Mouse (Mus musculus) midbrain, embryonic 14.5 days (tissue): ENCODE results near the gene Mpp2. TPM values are rescaled to one million over a fixed set of nuclear protein-coding genes. Genes with fewer than 3 reads are reported as not detected.

ENCODE experiments used
- ATAC-seq: fragments of 200-750 bp; cut with Nextera tagmentation; 2 replicates; pipeline ENCODE4 v1.8.0; 2017; ENCODE audit warnings: moderate number of reproducible peaks, moderate library complexity; ENCODE audit not compliant: low FRiP score, low TSS enrichment
- DNase-seq: peaks from one replicate; pipeline ENCODE4 v3.0.0-alpha.2; 2015
- H3K27ac ChIP-seq: fragments of 300-500 bp; sonication (generic); replicated peaks from 2 replicates; pipeline ENCODE4 v1.5.1; 2014; ENCODE audit warnings: mild to moderate bottlenecking, low read depth, low read length, moderate library complexity
- H3K27me3 ChIP-seq: fragments of 300-500 bp; sonication (generic); 2 replicates; pipeline ENCODE4 v1.6.1; 2014; ENCODE audit warnings: low read length, control low read depth, mixed read lengths; ENCODE audit not compliant: control insufficient read depth, insufficient read depth
- H3K36me3 ChIP-seq: fragments of 300-500 bp; sonication (generic); 2 replicates; pipeline ENCODE4 v1.6.1; 2014; ENCODE audit warnings: low read length, control low read depth; ENCODE audit not compliant: control insufficient read depth, insufficient read depth
- H3K4me1 ChIP-seq: fragments of 300-500 bp; sonication (generic); 2 replicates; pipeline ENCODE4 v1.6.1; 2014; ENCODE audit warnings: mild to moderate bottlenecking, antibody characterized with exemption, low read length, control low read depth; ENCODE audit not compliant: control insufficient read depth, insufficient read depth
- H3K4me2 ChIP-seq: fragments of 300-500 bp; sonication (generic); 2 replicates; pipeline ENCODE4 v1.6.1; 2014; ENCODE audit warnings: mild to moderate bottlenecking, low read length, moderate library complexity
- H3K4me3 ChIP-seq: fragments of 300-500 bp; sonication (generic); replicated peaks from 2 replicates; pipeline ENCODE4 v1.5.1; 2014; ENCODE audit warnings: low read depth, low read length
- H3K9ac ChIP-seq: fragments of 300-500 bp; sonication (generic); replicated peaks from 2 replicates; pipeline ENCODE4 v1.6.1; 2014; ENCODE audit warnings: mild to moderate bottlenecking, low read length, moderate library complexity
- H3K9me3 ChIP-seq: fragments of 300-500 bp; sonication (generic); 2 replicates; pipeline ENCODE4 v1.6.1; 2016; ENCODE audit warnings: low read length, control low read depth, mixed read lengths; ENCODE audit not compliant: control insufficient read depth
- WGBS: fragments of 180-500 bp; shearing (Covaris S2); extraction: QIAGEN DNeasy Blood & Tissue Kit; methylation state at CpG from one replicate; pipeline ENCODE4 v1.1.7; 2014; 5-methylcytosine and 5-hydroxymethylcytosine counted together
- polyA plus RNA-seq: library from polyadenylated mRNA; unstranded; fragments of >200 nt; fragmentation: Nextera tagmentation; extraction: Ambion mirVana; gene quantifications from 2 replicates; pipeline ENCODE4 v1.2.1, GENCODE M21; 2014

Mpp2 gene
- polyA plus RNA-seq, 1 experiment from 2014 or later: 22.5 TPM

GRCm38 (mm10) chr11:102027361-102028017, 60.8 kb downstream of the Mpp2 start:
- Histone ChIP-seq H3K4me1 (peaks cover 27% of the 10 kb centered on the region), H3K9ac (peak overlapping the region; percentile 84), H3K4me3 (peak overlapping the region; percentile 68), H3K27ac (peak overlapping the region; percentile 91), H3K36me3 (peaks cover 4% of the 10 kb centered on the region; the same call in 1 of the 2 replicates), H3K9me3 (no peaks in the 10 kb centered on the region), H3K4me2 (peak overlapping the region; percentile 64), H3K27me3 (no peaks in the 10 kb centered on the region)
- 2% methylated on average over 12 of the region's 12 CpGs for WGBS
- ATAC-seq: peak; percentile 44
- peak; percentile 77 for DNase-seq

DNA sequence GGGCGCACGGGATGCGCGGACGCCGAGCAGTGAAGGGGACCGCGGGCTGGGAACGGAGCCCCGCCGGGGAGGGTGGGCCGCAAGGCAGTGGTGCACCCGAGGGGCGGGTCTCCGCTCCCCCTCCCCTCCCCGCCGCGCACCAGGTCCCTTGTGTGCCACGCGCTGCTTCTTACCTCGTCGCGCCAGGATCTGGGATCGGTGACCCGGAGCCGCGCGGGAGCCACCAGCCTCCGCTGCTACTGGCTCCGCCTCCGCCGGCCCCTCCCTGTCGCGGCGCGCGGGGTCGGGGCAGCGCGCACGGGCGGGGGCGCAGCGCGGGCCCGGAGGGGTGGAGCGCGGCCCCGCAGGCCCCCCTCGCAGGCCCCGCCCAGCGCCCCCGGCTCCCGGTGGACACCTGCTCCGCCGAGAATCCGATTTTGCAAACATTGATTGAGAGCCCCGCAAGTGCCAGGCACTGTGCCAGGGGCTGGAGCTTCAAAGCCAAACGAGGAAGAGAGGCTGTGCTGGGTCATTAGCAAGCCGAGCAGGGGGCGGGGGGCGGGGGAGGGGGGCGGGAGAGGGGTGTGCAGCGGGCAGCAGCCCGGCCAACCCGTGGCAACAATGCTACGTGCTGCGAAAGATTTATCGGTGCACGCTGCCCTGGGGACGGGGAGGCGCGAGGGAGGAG, 61.5 kb downstream of the Mpp2 start:
- peaks cover 9% of the 10 kb centered on the region for H3K36me3 ChIP-seq
- H3K4me1 ChIP-seq: peaks cover 27% of the 10 kb centered on the region
- under 1% methylated on average over 45 of the region's 73 CpGs for WGBS
- peak overlapping the region; percentile 84 for H3K9ac ChIP-seq
- no peaks in the 10 kb centered on the region for H3K9me3 ChIP-seq
- ATAC-seq: peak; percentile 89
- DNase-seq: peak; percentile 93
- peak overlapping the region; percentile 64 for H3K4me2 ChIP-seq
- H3K27ac ChIP-seq: peak overlapping the region; percentile 91
- peak overlapping the region; percentile 68 for H3K4me3 ChIP-seq
- no peaks in the 10 kb centered on the region for H3K27me3 ChIP-seq

DNA sequence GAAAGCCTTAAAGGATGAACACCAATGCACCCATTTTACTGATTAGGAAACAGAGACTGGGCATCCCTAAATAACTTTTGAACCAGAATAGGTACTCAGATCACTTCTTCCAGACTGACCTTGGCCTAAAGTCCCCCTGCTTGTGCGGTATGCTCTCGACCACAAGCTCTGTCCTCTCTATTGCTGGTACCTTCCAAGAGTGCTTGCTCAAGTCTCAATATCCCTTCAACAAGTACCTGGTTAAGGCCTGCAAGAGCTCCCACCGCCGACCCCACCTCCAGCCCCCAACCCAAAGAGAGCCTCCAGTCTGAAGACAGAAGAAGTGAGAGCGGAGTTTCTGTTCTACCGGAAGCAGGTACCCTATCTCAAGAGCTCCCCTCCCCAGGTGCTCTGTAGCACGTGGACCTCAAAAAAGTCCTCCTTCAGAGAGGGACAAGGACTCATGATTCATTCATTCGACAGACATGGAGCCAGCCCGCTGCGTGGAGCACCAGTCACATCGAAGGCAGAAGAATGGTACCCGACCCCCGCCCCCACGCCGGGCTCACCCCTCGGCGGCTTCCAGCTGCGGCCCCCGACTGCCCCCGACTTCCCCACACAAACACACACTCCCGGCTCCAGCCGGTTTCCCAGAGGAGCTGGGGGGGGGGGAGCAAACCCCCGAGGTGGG, 62.2 kb downstream of the Mpp2 start:
- H3K4me3 ChIP-seq: peak overlapping the region; percentile 68
- DNase-seq (peak; percentile 71), ATAC-seq (peak; percentile 7; the same call in 1 of the 2 replicates)
- H3K4me1 ChIP-seq: peaks cover 27% of the 10 kb centered on the region
- H3K27ac ChIP-seq: peak overlapping the region; percentile 91
- peak overlapping the region; percentile 84 for H3K9ac ChIP-seq
- no peaks in the 10 kb centered on the region for H3K27me3 ChIP-seq
- peak overlapping the region; percentile 64 for H3K4me2 ChIP-seq
- H3K9me3 ChIP-seq: no peaks in the 10 kb centered on the region
- WGBS: 2% methylated on average over 22 of the region's 23 CpGs
- H3K36me3 ChIP-seq: peaks cover 14% of the 10 kb centered on the region

- H3K9ac ChIP-seq: peak overlapping the region; percentile 36; the same call in 1 of the 2 replicates
- 37% methylated on average over 7 of the region's 7 CpGs for WGBS
- H3K4me2 ChIP-seq: peak overlapping the region; percentile 64
- H3K4me3 ChIP-seq: peak overlapping the region; percentile 68
- DNase-seq (no peak), ATAC-seq (no peak)
- H3K4me1 ChIP-seq: peaks cover 27% of the 10 kb centered on the region
- peaks cover 14% of the 10 kb centered on the region for H3K36me3 ChIP-seq
- no peak overlapping the region for H3K27ac ChIP-seq
- no peaks in the 10 kb centered on the region for H3K9me3 ChIP-seq
- no peaks in the 10 kb centered on the region for H3K27me3 ChIP-seq
Observed at GRCm38 (mm10) chr11:102025354-102025753, 63.0 kb downstream of the Mpp2 start.

DNA sequence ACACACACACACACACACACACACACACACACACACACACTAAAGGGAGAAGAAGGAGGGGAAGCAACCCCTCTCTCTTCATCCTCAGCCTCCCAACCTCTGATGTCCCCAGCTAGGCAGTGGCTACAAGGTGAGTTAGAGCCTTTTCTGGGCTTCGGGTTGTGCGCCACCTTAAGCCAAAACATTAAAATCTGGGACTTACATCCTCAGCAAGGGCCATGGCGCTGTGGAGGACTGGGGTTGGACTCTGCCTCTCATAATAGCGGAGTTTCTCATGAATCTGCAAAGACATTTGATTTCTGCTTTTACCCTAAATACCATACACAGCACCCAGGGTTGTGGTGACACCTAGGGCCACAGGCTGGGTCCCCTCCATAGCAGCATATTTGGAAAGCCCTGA, 63.4 kb downstream of the Mpp2 start:
- 82% methylated on average over 4 of the region's 4 CpGs for WGBS
- H3K4me2 ChIP-seq: peak overlapping the region; percentile 64
- no peak for ATAC-seq

GRCm38 (mm10) chr11:102024084-102024758, 64.1 kb downstream of the Mpp2 start:
- ATAC-seq (no peak), DNase-seq (no peak)
- WGBS: 87% methylated on average over 6 of the region's 6 CpGs
- no peaks in the 10 kb centered on the region for H3K9me3 ChIP-seq
- H3K27ac ChIP-seq: no peak overlapping the region
- peaks cover 14% of the 10 kb centered on the region for H3K36me3 ChIP-seq
- H3K9ac ChIP-seq: no peak overlapping the region
- H3K4me1 ChIP-seq: peaks cover 25% of the 10 kb centered on the region
- no peaks in the 10 kb centered on the region for H3K27me3 ChIP-seq
- no peak overlapping the region for H3K4me3 ChIP-seq
- no peak overlapping the region for H3K4me2 ChIP-seq

More for the DNA sequence above, 63.4 kb downstream of the Mpp2 start:
- Histone ChIP-seq H3K4me1 (peaks cover 25% of the 10 kb centered on the region), H3K4me3 (peak overlapping the region; percentile 68; the same call in 1 of the 2 replicates), H3K27ac (no peak overlapping the region), H3K27me3 (no peaks in the 10 kb centered on the region), H3K9me3 (no peaks in the 10 kb centered on the region), H3K36me3 (peaks cover 14% of the 10 kb centered on the region), H3K9ac (peak overlapping the region; percentile 36; the same call in 1 of the 2 replicates)
- DNase-seq: no peak

DNA sequence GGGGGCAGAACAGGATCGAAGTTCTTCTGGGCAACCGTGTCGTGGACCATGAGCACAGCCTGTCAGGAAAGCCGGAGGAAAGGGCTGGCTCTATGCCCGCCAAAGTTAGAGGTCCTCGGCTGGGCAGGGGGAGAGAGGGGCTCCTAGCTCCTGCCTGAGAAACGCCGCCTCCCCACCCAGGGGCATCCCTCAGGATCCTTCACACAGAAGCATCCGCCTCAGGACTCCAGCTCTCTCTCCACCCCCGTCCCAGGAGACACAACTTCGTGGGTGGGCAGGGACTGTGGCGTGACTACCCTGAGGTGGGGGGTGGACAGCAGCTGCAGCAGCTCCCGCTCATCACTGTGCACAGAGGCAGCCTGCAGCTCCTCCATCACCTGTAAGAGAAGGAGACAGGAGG, 64.9 kb downstream of the Mpp2 start:
- Histone ChIP-seq H3K9me3 (no peaks in the 10 kb centered on the region), H3K4me3 (no peak overlapping the region), H3K9ac (no peak overlapping the region), H3K4me1 (peaks cover 24% of the 10 kb centered on the region), H3K4me2 (no peak overlapping the region), H3K27ac (no peak overlapping the region), H3K36me3 (peaks cover 17% of the 10 kb centered on the region), H3K27me3 (no peaks in the 10 kb centered on the region)
- no peak for DNase-seq
- ATAC-seq: no peak
- WGBS: 80% methylated on average over 13 of the region's 13 CpGs

DNA sequence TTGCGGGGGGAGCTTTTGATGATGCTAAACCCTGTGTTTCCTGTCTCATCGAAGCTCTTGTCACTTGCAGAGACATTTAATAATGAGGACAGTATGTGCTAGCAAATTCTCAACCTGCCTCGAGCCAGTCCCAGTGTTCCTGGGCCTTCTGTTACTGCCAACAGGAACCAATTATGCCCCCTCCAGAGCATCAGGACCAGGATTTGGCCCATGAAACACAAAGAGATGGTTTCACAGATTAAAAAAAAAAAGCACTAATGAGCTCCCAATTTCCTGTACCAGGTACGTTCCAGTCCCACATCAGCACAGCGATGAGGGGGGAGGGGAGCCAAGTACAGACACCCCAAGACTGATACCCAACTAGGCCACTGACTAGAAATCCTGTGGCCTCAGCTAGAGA, 67.1 kb downstream of the Mpp2 start:
- no peaks in the 10 kb centered on the region for H3K27me3 ChIP-seq
- ATAC-seq (no peak), DNase-seq (no peak)
- H3K4me1 ChIP-seq: peaks cover 14% of the 10 kb centered on the region
- H3K9me3 ChIP-seq: no peaks in the 10 kb centered on the region
- H3K36me3 ChIP-seq: peaks cover 27% of the 10 kb centered on the region
- whole genome bisulfite sequencing: 82% methylated on average over 5 of the region's 5 CpGs
- H3K4me3 ChIP-seq: no peak overlapping the region
- no peak overlapping the region for H3K9ac ChIP-seq
- H3K4me2 ChIP-seq: no peak overlapping the region
- no peak overlapping the region for H3K27ac ChIP-seq
